Mouse (Mus musculus) liver, embryonic 16.5 days (tissue): Measurements from ENCODE around the gene Anxa3. TPM values are rescaled to one million over a fixed set of nuclear protein-coding genes. Genes with fewer than 3 reads are reported as not detected.

ENCODE experiments used
- ATAC-seq: fragments of 200-750 bp; cut with Nextera tagmentation; 2 replicates; pipeline ENCODE4 v1.8.0; 2017; ENCODE audit warnings: low read depth, mild to moderate bottlenecking, moderate number of reproducible peaks, moderate library complexity
- H3K27ac ChIP-seq: fragments of 300-500 bp; sonication (generic); 2 replicates; pipeline ENCODE4 v1.5.1; 2014; ENCODE audit warnings: mild to moderate bottlenecking, low read length
- H3K27me3 ChIP-seq: fragments of 300-500 bp; sonication (generic); 2 replicates; pipeline ENCODE4 v1.6.1; 2014; ENCODE audit warnings: low read depth, low read length, mixed read lengths; ENCODE audit not compliant: control insufficient read depth, insufficient read depth
- H3K36me3 ChIP-seq: fragments of 300-500 bp; sonication (generic); 2 replicates; pipeline ENCODE4 v1.6.1; 2014; ENCODE audit warnings: mild to moderate bottlenecking; ENCODE audit not compliant: control insufficient read depth, insufficient read depth
- H3K4me1 ChIP-seq: fragments of 300-500 bp; sonication (generic); 2 replicates; pipeline ENCODE4 v1.6.1; 2014; ENCODE audit warnings: low read depth, low read length, mixed read lengths; ENCODE audit not compliant: control insufficient read depth
- H3K4me2 ChIP-seq: fragments of 300-500 bp; sonication (generic); 2 replicates; pipeline ENCODE4 v1.6.1; 2014; ENCODE audit warnings: low read depth, low read length, mixed read lengths
- H3K4me3 ChIP-seq: fragments of 300-500 bp; sonication (generic); 2 replicates; pipeline ENCODE4 v1.5.1; 2014; ENCODE audit warnings: low read depth, mild to moderate bottlenecking, low read length
- H3K9ac ChIP-seq: fragments of 300-500 bp; sonication (generic); 2 replicates; pipeline ENCODE4 v1.6.1; 2014; ENCODE audit warnings: low read depth, low read length
- H3K9me3 ChIP-seq: fragments of 300-500 bp; sonication (generic); replicated peaks from 2 replicates; pipeline ENCODE4 v1.6.1; 2016; ENCODE audit warnings: low read length; ENCODE audit not compliant: control insufficient read depth
- WGBS: fragments of 180-500 bp; shearing (Covaris S2); extraction: QIAGEN DNeasy Blood & Tissue Kit; methylation state at CpG from one replicate; pipeline ENCODE4 v1.1.7; 2014; ENCODE audit not compliant: insufficient replicate concordance; 5-methylcytosine and 5-hydroxymethylcytosine counted together
- polyA plus RNA-seq: library from polyadenylated mRNA; unstranded; fragments of >200 nt; fragmentation: Nextera tagmentation; extraction: Ambion mirVana; gene quantifications from 2 replicates; pipeline ENCODE4 v1.2.1, GENCODE M21; 2015

Gene Anxa3
- 20.4 and 22.7 TPM in 2 replicates for polyA plus RNA-seq

DNA sequence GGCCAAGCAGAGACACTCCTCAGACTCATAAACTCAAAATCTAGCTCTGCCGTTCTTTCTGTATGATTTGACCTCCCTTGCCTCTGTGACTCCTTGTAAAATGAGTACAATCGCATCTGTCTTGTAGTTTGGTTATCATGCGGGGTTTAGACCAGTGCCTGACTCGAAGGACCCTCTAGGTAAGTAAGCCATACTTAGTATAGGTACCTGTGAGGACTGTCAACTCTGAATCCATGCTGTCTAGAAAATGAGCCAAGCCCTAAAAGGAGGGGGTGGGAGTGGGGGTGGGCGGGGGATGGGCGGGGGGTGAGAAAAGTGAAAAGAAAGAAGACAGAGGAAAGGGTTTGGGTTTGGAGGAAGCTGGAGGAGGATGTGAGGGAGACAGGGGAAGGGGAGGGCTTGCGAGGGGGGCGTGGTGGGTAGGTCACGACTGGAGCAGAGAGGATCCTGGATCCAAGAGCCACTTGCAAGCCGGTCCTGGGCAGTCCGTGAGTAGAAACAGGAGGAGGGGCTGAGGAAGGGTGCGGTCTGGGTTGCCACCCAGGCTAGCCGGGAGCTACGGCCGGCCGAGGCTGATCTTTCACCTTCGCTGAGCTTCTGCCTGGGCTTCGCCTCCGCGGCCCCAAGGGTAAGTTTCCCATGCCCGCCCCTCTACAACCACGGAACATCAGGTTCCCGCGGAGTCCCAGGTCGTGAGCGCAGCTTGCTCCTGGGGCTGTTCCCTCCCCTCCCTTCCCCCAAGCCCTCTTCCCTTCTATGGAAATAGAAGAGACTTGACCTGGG, at the start of gene Anxa3:
Gene Anxa3, plus strand, starts transcription at position 404 of the 783 bp plus-strand sequence.
- Histone ChIP-seq H3K4me1 (no peaks in the 10 kb centered on the region; the same call in 1 of the 2 replicates), H3K4me2 (peak within 1 kb of the TSS; percentile 55), H3K9ac (no peak within 1 kb of the TSS), H3K9me3 (no peaks in the 10 kb centered on the region), H3K36me3 (no peaks in the 10 kb centered on the region), H3K4me3 (peak within 1 kb of the TSS; percentile 51), H3K27ac (peak within 1 kb of the TSS; percentile 31), H3K27me3 (peaks cover 18% of the 10 kb centered on the region)
- peak; percentile 74 for ATAC-seq
- WGBS: 8% methylated on average over 26 of the region's 26 CpGs

DNA sequence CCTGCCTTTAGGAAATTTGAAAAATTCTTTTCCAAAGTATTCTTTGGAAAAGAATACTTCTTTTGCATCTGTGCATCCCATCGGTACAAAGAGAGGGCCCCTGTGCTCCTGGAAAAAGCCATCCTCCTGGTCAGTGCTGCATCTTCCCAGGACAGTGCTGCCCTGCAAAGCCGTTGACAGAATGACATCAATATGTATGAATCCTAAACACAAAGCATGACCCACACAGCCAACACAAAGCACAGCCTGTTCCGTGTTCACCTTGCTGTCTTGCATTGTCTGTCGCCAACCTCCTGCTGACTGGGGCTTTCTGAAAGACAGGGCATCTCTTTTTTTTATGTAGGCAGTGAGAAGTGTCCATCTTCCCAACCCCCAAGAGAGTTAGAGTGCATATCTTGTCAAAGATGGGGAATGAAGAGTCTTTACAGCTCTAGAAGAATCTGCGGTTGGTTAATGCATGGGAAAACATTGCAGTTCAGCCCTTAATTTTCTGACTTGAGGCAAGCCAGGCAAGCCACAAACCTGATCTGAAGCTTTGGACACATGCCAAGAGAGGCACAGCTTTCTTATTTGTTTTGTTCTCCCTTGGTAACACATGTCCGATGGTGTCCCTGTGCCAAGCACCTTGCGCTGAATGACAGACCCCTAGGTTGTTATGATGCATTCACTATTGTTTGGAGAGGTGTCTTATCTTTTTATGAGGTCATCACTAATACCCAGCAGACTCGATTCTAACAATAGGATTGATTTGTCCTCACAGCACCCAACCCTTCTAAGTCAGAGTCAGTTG, 45.7 kb upstream of the Anxa3 start:
- H3K9ac ChIP-seq: no peak overlapping the region
- no peak overlapping the region for H3K27ac ChIP-seq
- H3K4me3 ChIP-seq: no peak overlapping the region
- no peaks in the 10 kb centered on the region for H3K36me3 ChIP-seq
- 63% methylated on average over 8 of the region's 8 CpGs for WGBS
- no peaks in the 10 kb centered on the region for H3K4me1 ChIP-seq
- ATAC-seq: no peak
- no peak overlapping the region for H3K4me2 ChIP-seq
- H3K27me3 ChIP-seq: no peaks in the 10 kb centered on the region
- H3K9me3 ChIP-seq: no peaks in the 10 kb centered on the region

DNA sequence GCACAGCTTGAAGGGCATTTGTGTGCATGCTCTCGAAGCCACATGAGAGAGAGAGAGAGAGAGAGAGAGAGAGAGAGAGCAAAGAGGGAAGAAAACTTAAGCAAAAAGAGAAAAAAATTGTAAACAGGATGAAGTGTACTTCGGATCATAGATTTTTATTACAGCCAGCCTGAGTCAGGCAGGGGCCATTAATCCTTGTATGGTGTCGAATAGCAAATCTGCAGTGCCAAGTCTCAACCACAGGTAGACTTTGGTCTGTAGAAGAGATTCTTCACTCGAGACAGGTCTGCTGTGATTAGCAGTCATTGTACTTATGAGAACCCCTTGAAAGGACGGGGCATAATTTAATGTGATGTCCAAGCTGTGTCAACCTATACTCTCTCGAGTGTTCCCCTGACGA, 35.5 kb upstream of the Anxa3 start:
- no peak for ATAC-seq
- H3K27me3 ChIP-seq: no peaks in the 10 kb centered on the region
- H3K4me1 ChIP-seq: no peaks in the 10 kb centered on the region
- H3K27ac ChIP-seq: no peak overlapping the region
- no peak overlapping the region for H3K9ac ChIP-seq
- no peaks in the 10 kb centered on the region for H3K9me3 ChIP-seq
- H3K4me2 ChIP-seq: no peak overlapping the region
- H3K4me3 ChIP-seq: no peak overlapping the region
- H3K36me3 ChIP-seq: no peaks in the 10 kb centered on the region
- WGBS: 57% methylated on average over 7 of the region's 7 CpGs

DNA sequence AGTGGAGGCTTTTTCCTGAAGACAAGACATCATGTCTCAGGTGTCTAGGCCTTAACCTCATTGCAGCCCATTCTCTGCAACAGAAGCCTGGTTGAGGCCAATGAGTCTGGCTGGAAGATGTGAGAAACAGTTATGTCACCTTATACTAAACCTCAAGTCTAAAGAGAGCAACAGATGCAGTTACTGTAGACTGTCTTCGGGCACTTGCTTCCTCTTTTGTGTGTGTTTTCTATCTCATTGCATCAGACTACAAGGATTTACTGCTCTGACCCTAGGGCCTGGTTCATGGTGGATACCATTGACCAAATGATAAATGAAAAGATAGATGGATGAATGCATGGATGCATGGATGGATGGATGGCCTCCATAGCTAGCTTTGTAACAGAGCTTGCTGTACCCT, 31.1 kb upstream of the Anxa3 start:
- no peak for ATAC-seq
- Histone ChIP-seq H3K27me3 (no peaks in the 10 kb centered on the region), H3K36me3 (no peaks in the 10 kb centered on the region), H3K9me3 (no peaks in the 10 kb centered on the region), H3K9ac (no peak overlapping the region), H3K27ac (no peak overlapping the region), H3K4me2 (no peak overlapping the region), H3K4me1 (no peaks in the 10 kb centered on the region), H3K4me3 (no peak overlapping the region)
- WGBS: 26% methylated on average over 1 of the region's 1 CpGs

DNA sequence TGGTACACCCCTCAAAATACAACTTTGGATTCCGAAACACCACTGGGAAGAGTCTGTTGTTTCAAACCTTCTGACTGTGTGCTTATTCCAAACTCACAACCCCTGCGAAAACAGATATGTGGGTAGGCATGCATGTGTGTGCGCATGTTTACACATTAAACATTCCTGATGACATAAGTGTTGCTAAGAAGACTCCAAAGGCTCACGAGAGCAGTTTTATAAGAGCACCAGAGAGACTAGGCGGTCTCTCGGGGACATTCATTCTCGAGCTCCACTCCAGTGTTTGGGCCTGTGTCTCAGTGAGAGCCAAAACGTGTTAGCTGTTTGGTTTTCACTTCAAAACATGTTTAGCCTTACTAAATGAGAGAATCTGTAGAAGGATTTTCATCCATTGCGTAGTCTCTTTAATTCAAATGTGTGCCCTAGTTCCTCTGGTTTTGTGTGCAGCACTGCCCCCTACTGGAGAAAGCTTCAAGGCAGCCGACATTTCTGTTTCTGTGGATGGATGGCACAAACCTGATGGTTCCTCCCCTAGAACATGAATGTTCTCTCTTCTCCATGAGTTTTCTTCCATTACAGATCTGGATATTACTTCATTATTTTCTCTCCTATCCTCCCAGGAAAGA, 24.2 kb upstream of the Anxa3 start:
- Histone ChIP-seq H3K9me3 (no peaks in the 10 kb centered on the region), H3K36me3 (no peaks in the 10 kb centered on the region), H3K9ac (no peak overlapping the region), H3K4me3 (no peak overlapping the region), H3K4me2 (no peak overlapping the region), H3K4me1 (no peaks in the 10 kb centered on the region), H3K27me3 (no peaks in the 10 kb centered on the region), H3K27ac (no peak overlapping the region)
- ATAC-seq: no peak
- WGBS: 58% methylated on average over 10 of the region's 10 CpGs

- Histone ChIP-seq H3K4me3 (no peak overlapping the region), H3K27me3 (no peaks in the 10 kb centered on the region), H3K4me2 (no peak overlapping the region), H3K9me3 (no peaks in the 10 kb centered on the region), H3K4me1 (no peaks in the 10 kb centered on the region), H3K36me3 (no peaks in the 10 kb centered on the region), H3K9ac (no peak overlapping the region), H3K27ac (no peak overlapping the region)
- 59% methylated on average over 14 of the region's 14 CpGs for WGBS
- ATAC-seq: no peak
Observed at GRCm38 (mm10) chr5:96783506-96784288, 9.4 kb upstream of the Anxa3 start.

DNA sequence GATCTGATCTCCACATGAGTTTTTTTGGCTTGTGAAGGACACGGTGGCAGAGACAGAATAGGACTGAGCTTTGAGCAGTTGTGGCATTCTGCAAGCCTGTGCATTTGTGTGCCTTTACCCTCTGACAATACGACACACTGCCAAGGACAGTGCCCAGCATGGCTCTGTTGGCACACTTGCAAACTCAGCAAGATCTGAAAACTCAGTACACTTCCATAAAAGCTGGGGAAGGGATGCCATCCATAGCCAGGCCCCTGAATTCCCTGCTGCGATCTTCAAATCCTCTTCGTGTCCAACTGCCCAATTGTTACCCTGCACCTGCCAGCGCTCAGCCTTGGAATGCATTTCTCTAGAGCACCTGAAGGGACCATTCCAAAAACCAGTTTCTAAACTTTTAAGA, 8.0 kb upstream of the Anxa3 start:
- Histone ChIP-seq H3K27ac (no peak overlapping the region), H3K4me3 (no peak overlapping the region), H3K4me2 (no peak overlapping the region), H3K9me3 (no peaks in the 10 kb centered on the region), H3K27me3 (no peaks in the 10 kb centered on the region), H3K4me1 (no peaks in the 10 kb centered on the region), H3K9ac (no peak overlapping the region), H3K36me3 (no peaks in the 10 kb centered on the region)
- no peak for ATAC-seq
- WGBS: 63% methylated on average over 5 of the region's 5 CpGs

DNA sequence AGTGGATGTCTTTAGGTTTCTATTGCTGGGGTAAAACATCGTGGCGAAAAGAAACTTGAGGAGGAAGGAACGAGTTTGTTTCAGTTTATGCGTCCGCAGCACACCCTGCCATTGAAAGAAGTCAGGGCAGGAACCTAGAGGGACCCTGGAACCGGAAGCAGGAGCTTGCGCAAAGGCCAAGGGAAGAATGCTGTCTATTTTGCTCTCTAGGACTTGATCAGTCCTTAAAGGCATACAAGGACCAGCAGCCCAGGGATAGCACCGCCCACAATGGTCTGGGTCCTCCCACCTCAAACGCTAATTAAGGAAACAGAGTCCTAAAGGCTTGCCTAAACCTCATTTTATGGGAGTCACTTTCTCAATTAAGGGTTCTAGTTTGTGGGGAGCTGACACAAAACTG, 717 bp upstream of the Anxa3 start:
- Histone ChIP-seq H3K36me3 (no peaks in the 10 kb centered on the region), H3K9me3 (no peaks in the 10 kb centered on the region), H3K4me1 (no peaks in the 10 kb centered on the region; the same call in 1 of the 2 replicates), H3K9ac (no peak overlapping the region), H3K27me3 (peaks cover 18% of the 10 kb centered on the region), H3K4me2 (peak overlapping the region; percentile 55), H3K27ac (no peak overlapping the region), H3K4me3 (peak overlapping the region; percentile 16)
- no peak; the same call in 1 of the 2 replicates for ATAC-seq
- WGBS: 24% methylated on average over 9 of the region's 9 CpGs
